Mouse (Mus musculus): ENCODE measurements around the gene Armcx4. TPM values are rescaled to one million over a fixed set of nuclear protein-coding genes. Genes with fewer than 3 reads are reported as not detected.

Armcx4 gene
- 5.2 and 5.3 TPM in 2 replicates for polyA plus RNA-seq (2015; fragmentation: Nextera tagmentation; extraction: Ambion mirVana)

GRCm38 (mm10) chrX:134686267-134686666, at the start of gene Armcx4:
Gene Armcx4 (plus strand): TSS chrX:134686519.
- WGBS: 31% methylated on average over 30 of the region's 33 CpGs
- Histone ChIP-seq H3K4me3 (peak within 1 kb of the TSS; percentile 57), H3K27me3 (no peaks in the 10 kb centered on the region), H3K9ac (peak within 1 kb of the TSS; percentile 58), H3K4me2 (peak within 1 kb of the TSS; percentile 62), H3K27ac (replicated peaks) (peak within 1 kb of the TSS; percentile 95), H3K9me3 (no peaks in the 10 kb centered on the region), H3K36me3 (peaks cover 25% of the 10 kb centered on the region), H3K4me1 (replicated peaks) (peaks cover 12% of the 10 kb centered on the region)
- peak; percentile 98 for ATAC-seq (ENCODE audit: low FRiP score, low read depth)

DNA sequence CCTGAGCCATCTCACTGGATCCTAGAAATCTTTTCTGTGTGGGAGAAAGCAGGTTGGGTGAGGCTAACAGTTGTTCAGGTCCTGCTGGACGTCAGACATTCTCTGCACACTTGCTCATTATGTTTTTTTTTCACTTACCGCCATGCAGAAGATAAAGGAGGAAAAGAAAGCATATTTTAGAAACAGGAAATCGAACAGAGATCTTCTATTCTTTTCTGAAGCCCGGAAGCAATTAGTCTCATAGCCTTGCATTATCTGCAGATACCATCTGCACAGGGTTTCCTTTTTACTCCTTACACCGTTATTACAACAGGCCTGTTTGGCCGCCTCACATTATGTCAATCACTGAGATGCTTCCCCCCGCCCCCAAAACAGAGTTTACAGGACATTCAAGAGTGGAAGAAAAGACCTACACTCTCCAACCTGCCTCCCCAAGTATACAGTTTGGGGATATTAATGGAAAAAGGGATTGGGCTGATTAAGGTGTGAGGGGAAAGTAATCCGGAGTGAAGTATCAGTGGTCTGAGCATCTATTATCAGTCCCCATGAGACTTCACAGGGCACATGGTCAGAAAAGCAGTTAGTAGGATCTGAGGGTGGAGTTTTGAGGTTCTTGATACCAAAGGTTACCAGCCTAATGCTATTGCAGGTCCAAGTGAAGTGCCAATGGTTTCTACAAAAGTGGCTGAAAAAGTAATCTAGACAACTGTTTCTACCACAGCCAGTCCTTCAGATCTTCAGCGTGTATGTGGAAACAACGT, 45.1 kb upstream of the Armcx4 start:
- Histone ChIP-seq H3K27me3 (no peaks in the 10 kb centered on the region), H3K36me3 (no peaks in the 10 kb centered on the region), H3K4me1 (replicated peaks) (no peaks in the 10 kb centered on the region), H3K9ac (no peak overlapping the region), H3K9me3 (no peaks in the 10 kb centered on the region), H3K4me3 (no peak overlapping the region), H3K4me2 (no peak overlapping the region), H3K27ac (replicated peaks) (no peak overlapping the region)
- WGBS: 74% methylated on average over 10 of the region's 10 CpGs
- ATAC-seq (ENCODE audit: low FRiP score, low read depth): no peak

- no peaks in the 10 kb centered on the region for H3K36me3 ChIP-seq
- no peaks in the 10 kb centered on the region for H3K27me3 ChIP-seq
- H3K9ac ChIP-seq: no peak overlapping the region
- no peaks in the 10 kb centered on the region for H3K9me3 ChIP-seq
- no peaks in the 10 kb centered on the region for H3K4me1 ChIP-seq (replicated peaks)
- H3K27ac ChIP-seq (replicated peaks): no peak overlapping the region
- H3K4me2 ChIP-seq: no peak overlapping the region
- no peak overlapping the region for H3K4me3 ChIP-seq
- no peak for ATAC-seq (ENCODE audit: low FRiP score, low read depth)
- WGBS: 91% methylated on average over 1 of the region's 1 CpGs
Observed at GRCm38 (mm10) chrX:134646338-134646737, 40.0 kb upstream of the Armcx4 start.

DNA sequence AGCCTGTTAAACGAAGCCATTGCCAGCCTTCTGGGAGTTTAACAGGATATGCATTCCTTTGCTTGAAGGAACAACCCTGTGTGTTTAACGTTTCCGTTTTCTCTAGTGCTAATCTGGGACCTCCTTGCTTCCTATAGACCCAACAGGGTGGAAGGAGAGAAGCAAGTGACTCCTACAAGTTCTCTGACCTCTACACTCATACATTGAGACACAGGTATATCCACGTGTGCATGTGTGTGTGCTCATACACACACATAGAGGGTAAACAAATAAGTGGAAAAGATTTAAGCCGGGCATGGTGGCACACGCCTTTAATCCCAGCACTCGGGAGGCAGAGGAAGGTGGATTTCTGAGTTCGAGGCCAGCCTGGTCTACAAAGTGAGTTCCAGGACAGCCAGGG, 38.9 kb upstream of the Armcx4 start:
- no peak for ATAC-seq (ENCODE audit: low FRiP score, low read depth)
- no peaks in the 10 kb centered on the region for H3K27me3 ChIP-seq
- no peak overlapping the region for H3K4me3 ChIP-seq
- WGBS: 79% methylated on average over 8 of the region's 8 CpGs
- no peaks in the 10 kb centered on the region for H3K4me1 ChIP-seq (replicated peaks)
- no peak overlapping the region for H3K27ac ChIP-seq (replicated peaks)
- H3K9me3 ChIP-seq: no peaks in the 10 kb centered on the region
- no peaks in the 10 kb centered on the region for H3K36me3 ChIP-seq
- no peak overlapping the region for H3K9ac ChIP-seq
- H3K4me2 ChIP-seq: no peak overlapping the region

- peak overlapping the region; percentile 16; the same call in 1 of the 2 replicates for H3K4me3 ChIP-seq
- no peak overlapping the region for H3K27ac ChIP-seq (replicated peaks)
- ATAC-seq (ENCODE audit: low FRiP score, low read depth): peak; percentile 82; the same call in 1 of the 2 replicates
- no peaks in the 10 kb centered on the region for H3K9me3 ChIP-seq
- H3K36me3 ChIP-seq: no peaks in the 10 kb centered on the region
- no peak overlapping the region for H3K9ac ChIP-seq
- peak overlapping the region; percentile 39; the same call in 1 of the 2 replicates for H3K4me2 ChIP-seq
- WGBS: 24% methylated on average over 11 of the region's 11 CpGs
- H3K27me3 ChIP-seq: no peaks in the 10 kb centered on the region
- no peaks in the 10 kb centered on the region for H3K4me1 ChIP-seq (replicated peaks)
Observed at GRCm38 (mm10) chrX:134648031-134648692, 38.2 kb upstream of the Armcx4 start.

DNA sequence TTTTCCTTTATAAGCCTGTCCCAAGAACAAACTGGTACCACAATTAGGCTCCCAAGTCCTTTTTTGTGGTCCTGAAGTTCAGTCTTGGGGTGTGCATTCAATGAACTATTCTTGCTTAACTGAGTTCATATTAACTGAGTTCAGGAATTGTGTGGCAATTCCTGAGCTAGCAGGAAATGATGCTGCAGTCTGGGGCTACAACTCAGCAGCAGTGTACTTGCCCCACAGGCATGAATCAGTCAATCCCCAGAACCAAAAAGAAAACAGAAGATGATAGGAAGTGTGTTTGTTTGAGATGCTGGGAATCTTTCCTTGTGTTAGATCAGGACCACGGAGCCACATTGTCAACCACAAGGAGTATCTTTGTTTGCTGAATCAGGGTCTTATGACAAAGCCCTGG, 34.3 kb upstream of the Armcx4 start:
- Histone ChIP-seq H3K27ac (replicated peaks) (no peak overlapping the region), H3K36me3 (no peaks in the 10 kb centered on the region), H3K27me3 (no peaks in the 10 kb centered on the region), H3K9me3 (no peaks in the 10 kb centered on the region), H3K4me2 (no peak overlapping the region), H3K4me1 (replicated peaks) (no peaks in the 10 kb centered on the region), H3K4me3 (no peak overlapping the region), H3K9ac (no peak overlapping the region)
- ATAC-seq (ENCODE audit: low FRiP score, low read depth): no peak
- 79% methylated on average over 1 of the region's 1 CpGs for WGBS

- no peak for ATAC-seq (ENCODE audit: low FRiP score, low read depth)
- H3K27ac ChIP-seq (replicated peaks): no peak overlapping the region
- H3K27me3 ChIP-seq: no peaks in the 10 kb centered on the region
- H3K4me2 ChIP-seq: no peak overlapping the region
- H3K4me1 ChIP-seq (replicated peaks): no peaks in the 10 kb centered on the region
- H3K9me3 ChIP-seq: no peaks in the 10 kb centered on the region
- H3K9ac ChIP-seq: no peak overlapping the region
- no peaks in the 10 kb centered on the region for H3K36me3 ChIP-seq
- WGBS: 88% methylated on average over 5 of the region's 5 CpGs
- no peak overlapping the region for H3K4me3 ChIP-seq
Observed at GRCm38 (mm10) chrX:134661586-134661985, 24.7 kb upstream of the Armcx4 start.

GRCm38 (mm10) chrX:134675022-134675421, 11.3 kb upstream of the Armcx4 start:
- H3K4me1 ChIP-seq (replicated peaks): no peaks in the 10 kb centered on the region
- 23% methylated on average over 5 of the region's 5 CpGs for WGBS
- H3K4me2 ChIP-seq: no peak overlapping the region
- no peaks in the 10 kb centered on the region for H3K9me3 ChIP-seq
- no peak overlapping the region for H3K9ac ChIP-seq
- no peaks in the 10 kb centered on the region for H3K36me3 ChIP-seq
- no peak overlapping the region for H3K27ac ChIP-seq (replicated peaks)
- no peak overlapping the region for H3K4me3 ChIP-seq
- H3K27me3 ChIP-seq: no peaks in the 10 kb centered on the region
- no peak for ATAC-seq (ENCODE audit: low FRiP score, low read depth)

GRCm38 (mm10) chrX:134675959-134676358, 10.4 kb upstream of the Armcx4 start:
- Histone ChIP-seq H3K9me3 (no peaks in the 10 kb centered on the region), H3K27ac (replicated peaks) (no peak overlapping the region), H3K27me3 (no peaks in the 10 kb centered on the region), H3K4me2 (no peak overlapping the region), H3K4me1 (replicated peaks) (no peaks in the 10 kb centered on the region), H3K4me3 (no peak overlapping the region), H3K9ac (no peak overlapping the region), H3K36me3 (no peaks in the 10 kb centered on the region)
- WGBS: 35% methylated on average over 1 of the region's 1 CpGs
- no peak for ATAC-seq (ENCODE audit: low FRiP score, low read depth)

- Histone ChIP-seq H3K4me1 (replicated peaks) (0 out of 2 replicates have a peak, but pooled peaks cover 6% of the 10 kb centered on the region), H3K4me3 (peak overlapping the region; percentile 23), H3K9ac (0 out of 2 replicates have a peak overlapping the region, but pooled peaks have one; percentile 0), H3K36me3 (peaks cover 13% of the 10 kb centered on the region; the same call in 1 of the 2 replicates), H3K4me2 (peak overlapping the region; percentile 62), H3K27me3 (no peaks in the 10 kb centered on the region), H3K9me3 (no peaks in the 10 kb centered on the region), H3K27ac (replicated peaks) (peak overlapping the region; percentile 95)
- no peak for ATAC-seq (ENCODE audit: low FRiP score, low read depth)
- 35% methylated on average over 5 of the region's 5 CpGs for WGBS
Observed at GRCm38 (mm10) chrX:134684936-134685335, 1.4 kb upstream of the Armcx4 start.

DNA sequence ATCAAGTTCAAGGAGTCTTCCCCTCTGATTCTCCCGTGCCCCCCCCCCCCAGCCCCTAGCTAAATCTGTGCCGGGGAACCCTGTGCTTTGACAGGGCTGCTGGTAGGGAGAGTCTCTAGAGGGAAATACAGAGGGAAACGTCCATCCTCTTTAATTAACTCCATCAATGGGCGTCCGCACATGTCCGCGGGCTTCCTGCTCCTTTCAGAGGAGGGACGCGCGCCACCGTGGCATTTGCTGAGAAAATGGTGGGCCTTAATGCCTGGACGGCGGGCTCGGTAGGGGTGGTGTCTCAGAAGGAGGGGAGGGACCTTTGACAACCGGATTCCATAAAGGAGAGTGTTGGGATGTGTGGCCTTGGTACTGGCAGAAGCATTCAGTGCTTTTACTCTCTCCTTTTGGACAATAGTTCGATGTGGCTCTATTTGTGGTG, 436 bp downstream of the Armcx4 start:
- Histone ChIP-seq H3K36me3 (peaks cover 26% of the 10 kb centered on the region), H3K27ac (replicated peaks) (peak overlapping the region; percentile 95), H3K27me3 (no peaks in the 10 kb centered on the region), H3K4me1 (replicated peaks) (peaks cover 13% of the 10 kb centered on the region), H3K4me2 (peak overlapping the region; percentile 62), H3K9ac (peak overlapping the region; percentile 58), H3K9me3 (no peaks in the 10 kb centered on the region), H3K4me3 (peak overlapping the region; percentile 57)
- peak; percentile 55 for ATAC-seq (ENCODE audit: low FRiP score, low read depth)
- 24% methylated on average over 16 of the region's 16 CpGs for WGBS

GRCm38 (mm10) chrX:134689676-134690075, 3.4 kb downstream of the Armcx4 start:
- no peaks in the 10 kb centered on the region for H3K9me3 ChIP-seq
- no peak overlapping the region for H3K4me2 ChIP-seq
- no peak overlapping the region for H3K9ac ChIP-seq
- H3K4me3 ChIP-seq: no peak overlapping the region
- no peak for ATAC-seq (ENCODE audit: low FRiP score, low read depth)
- H3K27me3 ChIP-seq: no peaks in the 10 kb centered on the region
- H3K27ac ChIP-seq (replicated peaks): no peak overlapping the region
- H3K4me1 ChIP-seq (replicated peaks): peaks cover 16% of the 10 kb centered on the region
- peaks cover 26% of the 10 kb centered on the region for H3K36me3 ChIP-seq
- WGBS: 81% methylated on average over 2 of the region's 2 CpGs

Measured in hindbrain, embryonic 15.5 days (tissue).